Mouse (Mus musculus) kidney, adult 9 months (tissue): ENCODE measurements around the gene B3galnt2.
A peak's percentile ranks its signal among the peaks of the same experiment; 100 is the strongest.
"Not testable (repeated sequence)": the region's sequence is repeated elsewhere in the genome, so short reads cannot be mapped to it uniquely, and the experiment has no call there.

Experiments
- DNase-seq: peaks from one replicate; pipeline ENCODE4 v3.0.0; 2022

Gene B3galnt2

GRCm38 (mm10) chr13:13953874-13954832 is at the start of gene B3galnt2:
B3galnt2 (plus strand) TSS chr13:13954469.
- DNase-seq, result peak; percentile 99

- DNase-seq, result no peak
Measured at GRCm38 (mm10) chr13:13911341-13911740, 42.9 kb upstream of the B3galnt2 start.

GRCm38 (mm10) chr13:13919396-13919795 is 34.9 kb upstream of the B3galnt2 start:
- peak; percentile 73 for DNase-seq

- DNase-seq, result peak; percentile 58
Measured at GRCm38 (mm10) chr13:13922526-13922925, 31.7 kb upstream of the B3galnt2 start.

- no peak for DNase-seq
Measured at GRCm38 (mm10) chr13:13929982-13930381, 24.3 kb upstream of the B3galnt2 start.

- peak; percentile 45 for DNase-seq
Measured at GRCm38 (mm10) chr13:13954931-13955330, 662 bp downstream of the B3galnt2 start.

- peak; percentile 68 for DNase-seq
Measured at GRCm38 (mm10) chr13:13956686-13957085, 2.4 kb downstream of the B3galnt2 start.

- no peak for DNase-seq
Measured at GRCm38 (mm10) chr13:13960211-13960610, 5.9 kb downstream of the B3galnt2 start.

GRCm38 (mm10) chr13:13961046-13961445 is 6.8 kb downstream of the B3galnt2 start:
- DNase-seq, result no peak

- no peak for DNase-seq
Measured at GRCm38 (mm10) chr13:13965388-13965964, 11.2 kb downstream of the B3galnt2 start.

GRCm38 (mm10) chr13:13966172-13966571 is 11.9 kb downstream of the B3galnt2 start:
- DNase-seq, result no peak

- DNase-seq, result no peak
Measured at GRCm38 (mm10) chr13:13968629-13969111, 14.4 kb downstream of the B3galnt2 start.

- DNase-seq, result no peak
Measured at GRCm38 (mm10) chr13:13969796-13970195, 15.5 kb downstream of the B3galnt2 start.

GRCm38 (mm10) chr13:13981842-13982241 is 27.6 kb downstream of the B3galnt2 start:
- not testable (repeated sequence) for DNase-seq

GRCm38 (mm10) chr13:13983523-13983922 is 29.3 kb downstream of the B3galnt2 start:
- no peak for DNase-seq

- no peak for DNase-seq
Measured at GRCm38 (mm10) chr13:13989135-13989534, 34.9 kb downstream of the B3galnt2 start.

- DNase-seq, result no peak
Measured at GRCm38 (mm10) chr13:13990391-13990790, 36.1 kb downstream of the B3galnt2 start.

- no peak for DNase-seq
Measured at GRCm38 (mm10) chr13:13993041-13993440, 38.8 kb downstream of the B3galnt2 start.

- no peak for DNase-seq
Measured at GRCm38 (mm10) chr13:13995046-13995445, 40.8 kb downstream of the B3galnt2 start.

- no peak for DNase-seq
Measured at GRCm38 (mm10) chr13:13997476-13997875, 43.2 kb downstream of the B3galnt2 start.

- DNase-seq, result no peak
Measured at GRCm38 (mm10) chr13:14002706-14003105, 48.4 kb downstream of the B3galnt2 start.

GRCm38 (mm10) chr13:14004086-14004485 is 49.8 kb downstream of the B3galnt2 start:
- DNase-seq, result peak; percentile 17

GRCm38 (mm10) chr13:14004999-14005398 is 50.7 kb downstream of the B3galnt2 start:
- no peak for DNase-seq

GRCm38 (mm10) chr13:14006056-14006455 is 51.8 kb downstream of the B3galnt2 start:
- no peak for DNase-seq
